Mouse (Mus musculus): ENCODE results near the gene Ints6.

DNA sequence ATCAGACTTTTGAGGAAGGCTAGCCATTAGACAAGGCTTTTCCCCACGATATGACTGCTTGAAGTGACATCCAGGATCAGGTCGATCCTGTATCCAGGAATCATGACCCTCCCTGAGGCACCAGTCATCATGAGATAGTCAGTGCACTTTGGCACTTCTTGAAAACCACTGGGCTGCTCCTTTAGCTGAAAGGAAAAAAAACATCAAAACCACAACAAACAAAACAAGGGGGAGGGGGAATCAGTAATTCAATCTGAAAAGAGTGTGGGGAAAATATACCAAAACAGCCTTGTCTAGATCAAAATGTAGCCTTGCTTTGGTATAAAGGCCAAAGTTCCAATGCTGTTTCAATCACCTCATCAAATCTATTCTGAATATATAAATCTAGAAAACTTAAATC, 27.3 kb downstream of the Ints6 start:
- no peak for TF ChIP-seq GATA1 (IDR thresholded peaks at IDR 0.05; ENCODE audit: borderline replicate concordance, low read length)
- no peak for TF ChIP-seq FLI1 (IDR thresholded peaks at IDR 0.05; ENCODE audit: low read length)

Data from megakaryocyte, embryonic 14.5 days (primary cell).